Mouse (Mus musculus) thymus, postnatal 4 days (tissue): ENCODE results near the gene 1110065P20Rik.

Experiments
- DNase-seq: peaks from one replicate; pipeline ENCODE4 v3.0.0; 2021

The 1110065P20Rik gene

GRCm38 (mm10) chr4:124838035-124838700 is 12.8 kb downstream of the 1110065P20Rik start:
- DNase-seq = no peak

GRCm38 (mm10) chr4:124832796-124833195 is 18.2 kb downstream of the 1110065P20Rik start:
- no peak for DNase-seq

- DNase-seq = no peak
These were observed 21.3 kb downstream of the 1110065P20Rik start for GRCm38 (mm10) chr4:124829671-124830070.

GRCm38 (mm10) chr4:124825371-124825965 is 25.5 kb downstream of the 1110065P20Rik start:
- no peak for DNase-seq

GRCm38 (mm10) chr4:124824967-124825366 is 26.0 kb downstream of the 1110065P20Rik start:
- DNase-seq = no peak

- no peak for DNase-seq
These were observed 32.2 kb downstream of the 1110065P20Rik start for GRCm38 (mm10) chr4:124818832-124819231.

- no peak for DNase-seq
These were observed 33.2 kb downstream of the 1110065P20Rik start for GRCm38 (mm10) chr4:124817803-124818202.

- DNase-seq = no peak
These were observed 35.1 kb downstream of the 1110065P20Rik start for GRCm38 (mm10) chr4:124815901-124816300.

- DNase-seq = no peak
These were observed 39.5 kb downstream of the 1110065P20Rik start for GRCm38 (mm10) chr4:124811347-124811975.

GRCm38 (mm10) chr4:124810056-124810455 is 40.9 kb downstream of the 1110065P20Rik start:
- no peak for DNase-seq

GRCm38 (mm10) chr4:124809136-124809883 is 41.7 kb downstream of the 1110065P20Rik start:
- DNase-seq = no peak

- DNase-seq = no peak
These were observed 42.5 kb downstream of the 1110065P20Rik start for GRCm38 (mm10) chr4:124808511-124808910.

GRCm38 (mm10) chr4:124803406-124803805 is 47.6 kb downstream of the 1110065P20Rik start:
- no peak for DNase-seq

- DNase-seq = peak; percentile 97
These were observed 48.4 kb downstream of the 1110065P20Rik start for GRCm38 (mm10) chr4:124802309-124803260.

GRCm38 (mm10) chr4:124801552-124802308 is 49.3 kb downstream of the 1110065P20Rik start, which contains the start of gene Mtf1:
TSS of gene Mtf1 (plus strand) at chr4:124802104.
- DNase-seq = peak; percentile 96
